Mouse (Mus musculus): ENCODE data around the gene Calm3. TPM values are rescaled to one million over a fixed set of nuclear protein-coding genes. Genes with fewer than 3 reads are reported as not detected.

Gene Calm3
- polyA plus RNA-seq, 2 experiments from 2014 or later, result 106 to 159 TPM

DNA sequence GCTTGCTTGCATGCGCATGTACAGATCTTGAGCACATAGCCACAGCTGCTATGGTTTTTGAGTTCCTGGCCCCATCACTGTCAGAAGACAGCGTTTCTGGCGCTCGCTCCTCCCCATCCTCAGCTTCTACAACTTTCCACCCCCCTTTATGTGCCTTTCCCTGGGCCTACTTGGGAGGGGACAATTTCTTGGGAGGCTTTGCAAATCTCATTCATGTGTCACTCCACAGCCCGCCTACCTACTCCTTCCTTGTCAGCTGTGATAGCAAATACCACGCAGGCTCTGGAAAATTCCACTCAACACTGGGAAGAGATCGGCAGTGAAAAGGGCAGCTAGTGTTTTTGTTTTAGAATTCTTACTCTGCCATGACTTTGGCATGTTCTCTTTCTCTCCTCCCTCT lies 16.4 kb upstream of the Calm3 start:
- no peak for ATAC-seq

DNA sequence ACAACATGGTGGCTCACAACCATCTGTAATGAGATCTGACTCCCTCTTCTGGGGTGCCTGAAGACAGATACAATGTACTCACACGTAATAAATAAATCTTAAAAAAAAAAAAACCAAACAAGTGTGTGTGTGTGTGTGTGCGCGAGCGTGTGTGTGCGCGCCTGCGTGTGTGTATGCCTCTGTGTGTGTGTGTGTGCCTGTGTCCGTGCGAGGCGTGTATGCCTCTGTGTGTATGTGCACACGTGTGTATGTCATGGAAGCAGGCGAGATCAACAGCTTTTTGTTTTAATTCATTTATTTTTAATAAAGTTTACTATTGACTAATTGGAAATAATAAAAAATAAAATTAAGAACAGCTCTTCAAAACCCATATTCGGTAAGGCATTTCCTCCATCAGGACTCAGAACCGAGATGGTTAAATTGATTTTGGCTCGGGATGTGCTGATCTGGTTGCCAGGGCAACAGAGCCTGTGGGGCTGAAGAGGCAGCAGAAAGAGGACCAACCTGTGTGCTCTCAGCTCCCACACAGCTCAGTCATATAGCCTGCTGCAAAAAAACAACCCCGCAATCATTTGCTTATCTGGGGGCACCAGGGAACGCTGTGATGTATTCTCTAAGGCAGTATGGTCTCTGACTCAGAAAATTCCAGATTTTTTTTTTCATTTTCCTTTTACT lies 14.3 kb upstream of the Calm3 start:
- no peak for ATAC-seq

- ATAC-seq, result no peak
Observed at GRCm38 (mm10) chr7:16937312-16937711, 13.4 kb upstream of the Calm3 start.

DNA sequence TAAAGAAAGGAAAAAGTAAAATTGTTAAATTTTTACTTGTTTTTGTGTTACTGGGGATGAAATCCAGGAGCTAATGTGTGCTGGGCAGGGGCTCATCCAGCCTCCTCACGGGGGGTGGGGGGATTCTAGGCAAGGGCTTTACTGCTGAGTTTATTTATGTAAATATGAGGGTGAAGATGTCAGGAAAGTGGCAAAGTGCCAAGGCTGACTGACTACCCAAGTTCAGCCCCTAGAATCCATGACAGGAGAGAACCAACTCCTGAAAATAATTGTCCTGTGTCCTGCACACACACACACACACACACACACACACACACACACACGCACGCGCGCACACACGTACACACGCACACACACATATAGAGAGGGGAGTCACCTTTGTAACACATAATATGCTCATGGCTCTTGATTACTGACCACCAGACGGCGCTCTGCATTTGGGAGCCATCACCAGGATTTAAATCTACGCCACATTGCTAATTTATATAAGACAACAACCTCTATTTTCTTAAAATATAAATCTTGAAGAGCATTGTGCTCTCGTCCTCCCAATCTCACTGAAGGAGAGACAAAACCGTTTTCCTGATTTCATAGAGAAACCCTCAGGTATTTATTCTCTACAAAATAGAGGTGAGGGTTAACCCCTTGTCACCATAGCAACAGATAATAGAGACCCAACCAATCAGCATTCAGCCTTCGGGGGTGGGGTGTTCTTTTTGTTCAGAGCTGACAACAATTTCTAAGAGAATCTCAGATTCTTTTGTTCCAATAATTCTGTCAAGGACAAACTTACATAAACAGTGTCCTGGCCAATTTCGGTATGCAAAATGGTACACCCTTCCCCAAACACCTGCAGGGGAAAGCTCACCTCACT lies 9.0 kb upstream of the Calm3 start:
- ATAC-seq, result peak; percentile 28

DNA sequence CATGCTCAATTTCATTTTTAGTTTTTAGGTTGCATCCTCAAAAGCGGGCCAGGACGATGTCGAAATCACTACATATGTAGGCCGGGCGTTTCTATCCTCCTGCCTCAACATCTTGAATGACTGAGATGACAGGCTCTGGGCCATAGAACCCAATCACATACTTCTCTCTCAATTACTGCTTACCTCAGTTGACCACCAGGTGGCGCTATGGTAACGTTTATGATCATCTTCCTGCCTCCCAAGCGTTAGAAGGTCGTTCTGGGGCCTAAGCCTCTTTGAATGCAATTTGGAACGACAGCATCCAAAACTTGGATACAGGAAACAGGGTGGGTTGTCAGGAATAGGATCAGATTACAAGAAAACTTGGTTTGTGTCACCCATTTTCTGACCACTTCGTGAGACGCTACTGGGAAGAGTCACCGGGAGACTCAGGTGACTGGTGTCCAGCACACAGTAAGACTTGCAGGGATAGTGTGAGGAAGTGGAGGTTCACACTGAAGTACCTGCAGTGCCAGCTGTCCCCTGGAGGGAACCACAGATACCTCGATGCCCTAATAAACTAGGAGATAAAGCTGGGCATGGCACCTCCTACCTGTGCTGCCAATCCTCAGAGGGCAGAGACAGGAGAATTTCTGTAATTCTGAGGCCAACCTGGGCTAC lies 8.2 kb upstream of the Calm3 start:
- ATAC-seq, result peak; percentile 63

DNA sequence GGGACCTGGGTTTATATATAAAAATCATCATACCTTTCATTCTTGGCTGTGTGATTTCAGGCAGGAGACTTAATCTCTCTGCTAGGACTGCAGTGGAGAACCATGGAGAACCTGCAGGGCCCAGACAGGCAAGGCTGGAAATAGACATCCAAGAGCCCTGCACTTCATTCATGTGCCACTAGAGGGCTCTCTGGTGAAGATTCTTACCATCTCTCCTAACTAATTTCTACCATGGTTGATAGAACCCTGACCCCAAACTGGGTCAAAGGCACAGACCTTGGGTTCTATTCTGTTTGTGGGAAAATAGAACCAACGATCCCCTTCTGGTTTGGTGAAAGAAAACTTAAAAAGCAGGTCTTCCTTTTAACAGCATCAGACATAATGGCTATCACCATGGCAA lies 6.9 kb upstream of the Calm3 start:
- ATAC-seq, result peak; percentile 65

DNA sequence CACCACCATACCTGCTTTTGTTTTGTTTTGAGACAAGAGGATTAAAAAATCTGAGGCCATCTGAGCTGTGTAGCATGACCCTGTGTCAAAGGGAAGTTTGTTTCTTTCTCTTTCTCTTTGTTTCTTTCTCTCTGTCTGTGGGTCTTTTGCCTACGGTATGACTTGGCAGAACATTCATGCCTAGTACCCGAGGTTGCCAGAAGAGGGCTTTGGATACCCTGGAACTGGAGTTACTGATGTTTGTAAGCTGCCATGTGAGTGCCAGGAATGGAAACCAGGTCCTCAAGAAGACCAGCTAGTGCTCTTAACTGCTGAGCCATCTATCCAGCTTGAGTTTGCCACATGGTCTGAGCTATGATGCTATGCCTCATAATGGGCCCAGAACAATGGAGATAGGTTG lies 4.4 kb upstream of the Calm3 start:
- ATAC-seq, result no peak

DNA sequence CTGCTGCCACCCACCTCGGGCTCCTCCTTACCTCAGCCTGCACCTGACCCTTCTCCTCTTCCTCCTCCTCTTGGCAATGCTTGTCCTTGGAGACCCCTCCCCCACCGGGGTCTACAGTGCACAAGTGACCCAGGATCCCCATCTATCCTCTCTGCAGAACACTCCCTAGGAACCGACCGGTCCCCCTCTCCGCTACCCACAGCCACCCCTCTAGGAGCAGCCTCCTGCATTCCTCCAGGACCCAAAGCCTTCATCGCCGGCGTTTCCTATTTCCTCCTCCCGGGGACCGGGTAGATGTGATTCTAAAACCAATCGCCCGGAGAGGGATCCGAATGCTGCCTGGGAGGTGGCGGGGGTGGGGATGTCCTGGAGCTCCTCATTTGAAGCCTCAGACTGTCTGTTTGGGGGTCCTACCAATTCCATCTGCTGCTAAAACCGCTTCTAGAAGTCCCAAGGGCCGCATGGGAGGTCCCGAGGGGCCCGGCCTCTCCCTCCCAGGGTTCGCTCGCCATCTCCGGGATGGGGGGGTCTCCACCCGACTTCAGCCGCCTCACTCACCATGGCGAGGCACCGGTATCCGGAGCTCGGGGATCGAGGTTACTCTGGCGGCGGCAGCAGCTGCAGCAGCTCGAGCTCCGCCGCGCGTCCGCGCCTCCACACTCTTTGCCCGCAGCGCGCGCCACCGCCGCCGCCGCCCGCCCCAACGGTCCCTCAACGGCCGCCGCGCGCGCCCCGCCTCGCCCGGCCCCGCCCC lies 454 bp downstream of the Calm3 start:
- ATAC-seq, result no peak

DNA sequence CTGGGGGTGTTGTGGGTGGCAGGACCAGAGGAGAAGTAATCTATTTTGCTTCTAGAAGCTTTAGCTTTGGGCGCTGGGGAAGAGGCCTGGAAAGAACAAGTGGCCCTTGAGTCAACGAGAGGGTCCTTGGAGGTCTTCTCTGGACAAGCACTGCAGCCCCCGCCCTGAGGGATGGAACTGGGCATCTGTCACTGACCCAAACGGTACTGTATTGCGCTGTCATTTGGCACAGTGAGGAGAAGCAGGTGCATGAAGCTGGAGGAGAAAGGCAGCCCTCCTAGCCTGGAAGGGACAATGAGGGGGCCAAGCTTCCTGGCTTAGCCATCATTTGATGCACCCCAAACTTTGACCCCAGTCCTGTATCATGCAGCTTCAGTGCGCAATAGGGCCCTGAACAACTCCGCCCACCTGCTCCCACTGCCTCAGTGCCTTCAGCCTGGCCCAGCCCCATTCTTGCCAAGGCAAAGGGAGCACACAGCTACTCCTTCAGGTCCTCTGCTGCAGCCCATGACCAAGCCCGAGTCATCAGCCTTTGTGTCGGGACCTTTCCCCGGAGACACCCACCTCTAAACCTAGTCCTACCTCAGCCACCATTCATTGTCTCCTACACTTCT lies 1.4 kb downstream of the Calm3 start:
- ATAC-seq, result no peak

DNA sequence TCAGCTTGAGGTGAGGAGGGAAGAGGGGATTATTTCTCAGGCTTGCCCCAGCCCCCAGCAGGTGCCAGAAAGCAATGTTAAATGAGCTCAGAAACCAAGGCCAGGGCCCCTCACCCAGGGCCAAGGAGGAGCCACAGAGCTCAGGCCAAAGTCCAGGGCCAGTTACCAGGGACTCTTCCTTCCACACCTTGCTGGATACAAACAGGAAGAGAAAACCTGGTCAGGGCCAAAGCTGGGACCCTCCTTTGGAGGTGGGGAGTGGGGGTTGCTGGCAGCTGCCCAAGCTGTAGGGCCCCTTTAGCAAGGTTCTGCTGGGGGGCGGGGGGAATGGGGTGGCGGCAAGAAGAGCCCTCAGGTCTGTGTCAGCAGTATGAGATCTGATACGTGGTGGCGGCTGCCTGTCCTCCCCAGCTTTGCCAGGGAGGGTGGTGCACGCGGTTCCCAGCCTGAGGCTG lies 2.0 kb downstream of the Calm3 start:
- ATAC-seq, result no peak

DNA sequence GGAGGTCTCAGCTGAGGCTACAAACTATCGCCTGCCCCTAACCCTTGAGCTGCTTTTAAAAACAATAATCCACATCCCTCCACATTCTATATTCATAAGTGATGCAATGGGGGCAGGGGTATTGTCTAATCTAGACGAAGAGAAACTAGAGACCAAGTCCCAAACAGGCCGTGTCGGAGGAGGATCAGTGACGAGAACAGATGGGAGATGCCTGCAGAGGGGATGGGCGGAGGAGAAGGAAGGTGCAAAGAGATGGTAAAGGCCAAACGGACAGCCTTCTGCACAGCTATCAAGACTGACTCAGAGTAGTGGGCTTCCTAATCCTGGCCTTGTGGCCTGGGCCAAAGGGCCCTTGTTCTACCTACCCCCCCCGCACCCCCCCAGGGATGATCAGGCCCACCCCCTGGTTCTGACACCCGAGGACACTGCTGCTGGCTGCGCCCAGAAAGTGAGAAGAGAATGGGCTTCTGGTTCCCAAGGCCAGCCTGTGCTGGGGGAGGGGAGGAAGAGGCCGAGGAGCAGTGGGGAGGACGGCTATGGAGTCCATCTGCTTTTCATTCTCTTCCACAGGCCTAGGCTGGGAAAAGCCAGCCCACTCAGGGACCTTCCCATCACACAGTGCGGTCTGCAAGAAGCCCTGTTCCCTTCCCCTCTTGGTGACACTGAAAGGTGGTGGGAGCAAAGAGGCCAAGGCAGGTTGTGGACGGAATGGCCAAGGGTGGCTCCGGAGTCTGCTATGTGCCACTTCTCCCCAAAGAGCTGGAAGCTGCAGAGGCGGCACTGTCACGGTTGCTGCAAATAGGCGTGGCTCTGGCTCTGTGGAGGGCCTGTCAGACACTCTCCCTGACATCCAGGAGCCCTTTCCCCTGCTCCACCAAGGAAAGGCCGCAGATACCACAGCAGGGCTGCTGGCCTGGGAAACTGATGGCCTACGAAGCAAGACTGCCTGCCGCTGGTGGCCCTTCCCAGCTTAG lies 2.8 kb downstream of the Calm3 start:
- ATAC-seq, result no peak

DNA sequence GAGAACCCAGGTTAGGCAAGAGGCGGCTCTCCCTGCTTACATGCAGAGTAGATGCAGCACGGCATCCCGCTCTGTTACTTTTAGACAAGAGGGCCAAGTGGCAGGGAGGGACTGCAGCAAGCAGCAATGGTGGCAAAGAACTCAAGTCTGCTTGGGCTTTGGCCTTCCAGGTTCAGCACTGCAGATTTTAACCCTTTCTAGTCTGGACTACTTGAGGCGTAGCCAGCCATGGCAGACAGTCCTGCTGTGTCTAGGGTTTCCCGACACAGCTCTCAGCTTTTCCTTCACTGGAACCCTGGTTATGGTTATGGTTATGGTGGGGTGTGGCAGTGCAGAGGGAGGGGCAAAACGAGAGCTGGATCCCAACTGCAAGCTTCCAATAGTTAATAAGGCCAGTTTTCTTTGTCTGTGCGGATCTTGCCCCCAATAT lies 3.7 kb downstream of the Calm3 start:
- no peak for ATAC-seq

DNA sequence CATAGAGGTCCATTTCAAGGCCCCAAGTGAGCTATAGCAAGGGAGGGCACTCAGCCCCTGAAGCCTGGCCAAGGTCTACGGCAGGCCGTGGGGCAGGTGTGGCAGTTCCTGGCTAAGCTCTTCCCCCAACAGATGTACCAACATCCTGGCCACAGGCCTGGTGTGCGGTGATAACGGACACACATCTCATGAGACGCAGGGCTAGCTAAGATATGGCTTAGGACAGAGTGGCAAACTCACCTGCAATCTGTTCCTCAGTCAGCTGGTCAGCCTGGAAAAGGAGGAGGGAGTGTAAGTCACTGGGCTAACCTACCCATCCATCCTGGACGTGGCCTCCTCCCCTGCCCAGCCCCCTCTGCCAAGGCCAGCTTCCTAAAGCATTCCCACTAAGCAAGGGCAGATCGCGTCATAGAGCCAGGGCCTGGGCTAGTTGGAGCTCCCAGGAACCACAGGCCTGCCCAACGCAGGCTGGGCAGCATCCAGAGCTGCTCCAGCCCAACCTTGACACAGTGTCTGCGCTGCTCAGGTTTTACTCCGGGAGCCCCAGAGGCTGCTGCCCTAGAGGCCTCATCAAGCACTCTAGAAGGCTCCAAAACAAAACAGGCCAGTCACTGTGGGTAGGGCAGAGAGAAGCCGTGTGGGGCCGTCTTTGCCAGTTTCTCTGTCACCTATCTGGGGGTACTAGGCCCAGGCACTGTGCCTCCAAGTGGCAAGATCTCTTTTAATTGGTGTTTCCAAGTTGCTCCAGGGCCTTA lies 4.3 kb downstream of the Calm3 start:
- ATAC-seq, result no peak

GRCm38 (mm10) chr7:16918670-16919069 lies 5.2 kb downstream of the Calm3 start:
- ATAC-seq, result no peak

DNA sequence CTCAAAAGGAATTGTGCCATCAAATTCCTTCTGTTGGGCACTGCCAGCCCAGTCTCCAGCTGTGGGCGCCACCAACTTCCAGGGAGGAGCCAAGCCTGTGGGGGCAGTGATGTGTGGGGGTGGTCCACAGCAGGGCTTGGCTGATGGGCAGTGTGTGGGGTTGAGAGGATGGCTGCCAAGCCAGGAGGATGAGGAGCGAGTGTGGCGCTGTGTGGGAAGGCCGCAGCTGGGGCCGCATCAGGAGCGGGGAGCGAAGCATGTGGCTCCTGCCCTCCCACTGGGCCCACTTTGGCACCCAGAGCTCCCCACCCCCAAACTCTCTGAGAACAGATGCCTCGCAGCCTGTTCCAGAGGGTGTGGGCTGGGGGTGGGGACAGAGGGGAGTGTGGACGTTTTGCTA lies 5.9 kb downstream of the Calm3 start:
- no peak for ATAC-seq

DNA sequence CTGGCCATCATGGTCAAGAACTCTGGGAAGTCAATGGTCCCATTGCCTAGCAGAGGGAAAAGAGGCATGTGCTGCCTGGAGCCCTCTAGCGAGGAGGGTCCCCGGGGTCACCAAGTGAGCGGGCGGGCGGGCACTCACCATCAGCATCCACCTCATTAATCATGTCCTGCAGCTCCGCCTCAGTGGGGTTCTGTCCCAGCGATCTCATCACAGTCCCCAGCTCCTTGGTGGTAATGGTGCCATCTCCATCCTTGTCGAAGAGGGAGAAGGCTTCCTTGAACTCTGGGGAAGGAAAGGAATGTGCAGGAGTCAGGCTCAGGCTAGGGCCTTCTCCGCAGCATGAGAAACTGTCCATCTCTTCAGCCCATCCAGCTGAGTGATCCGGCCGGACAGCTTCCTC lies 6.5 kb downstream of the Calm3 start:
- no peak for ATAC-seq

- ATAC-seq, result no peak
Observed at GRCm38 (mm10) chr7:16916342-16917265, 7.3 kb downstream of the Calm3 start.

GRCm38 (mm10) chr7:16915461-16916340 lies 8.2 kb downstream of the Calm3 start:
- no peak for ATAC-seq
